Mouse (Mus musculus): ENCODE results near the gene Cbarp. TPM values are rescaled to one million over a fixed set of nuclear protein-coding genes. Genes with fewer than 3 reads are reported as not detected.

The Cbarp gene
- polyA plus RNA-seq, 1 experiment, result 3.8 TPM

DNA sequence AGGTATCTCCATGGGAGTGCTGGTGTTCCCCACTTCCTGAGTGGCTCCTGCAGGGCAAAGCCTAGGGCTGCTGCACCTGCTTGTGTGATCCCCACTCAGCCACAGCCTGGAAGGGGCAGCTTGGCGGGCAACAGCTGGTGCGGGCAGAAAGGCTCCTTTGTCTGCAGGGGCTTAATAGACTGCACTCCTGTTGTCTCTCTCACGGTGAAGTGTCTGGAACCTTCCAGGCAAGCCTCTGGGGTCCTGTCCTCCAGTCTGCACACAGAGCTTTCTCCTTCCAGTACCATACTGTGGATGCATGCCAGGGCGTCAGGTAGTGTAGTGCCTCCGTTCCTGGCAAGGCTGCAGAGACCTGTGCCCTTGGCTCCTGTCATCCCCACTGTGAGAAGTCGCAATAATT is 22.1 kb downstream of the Cbarp start:
- no peak overlapping the region for H3K27ac ChIP-seq (ENCODE audit: control insufficient read depth, insufficient read depth, low read depth, low read length)
- H3K4me3 ChIP-seq (ENCODE audit: control insufficient read depth, low read depth, low read length), result no peak overlapping the region; the same call in 1 of the 2 replicates

DNA sequence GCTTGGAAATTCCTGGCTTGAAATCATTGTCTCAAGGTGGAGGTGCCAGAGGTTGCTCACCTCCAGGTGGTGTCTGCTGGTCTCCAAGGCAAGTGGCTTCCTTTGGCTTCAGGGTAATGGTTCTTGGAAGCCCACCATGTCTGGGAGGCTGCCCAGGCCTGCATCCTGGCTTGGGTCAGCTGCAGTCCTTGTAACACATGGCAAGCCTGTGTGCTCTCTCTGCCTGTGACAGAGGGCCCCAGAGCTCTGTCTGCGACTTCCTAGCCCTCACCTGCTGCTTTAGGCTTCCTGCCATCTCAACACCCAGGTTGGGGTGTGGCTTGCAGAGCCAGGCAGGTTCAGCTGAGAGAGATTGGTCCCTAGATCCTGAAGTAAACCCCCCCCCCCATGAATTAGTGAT is 22.9 kb downstream of the Cbarp start:
- H3K4me3 ChIP-seq (ENCODE audit: control insufficient read depth, low read depth, low read length), result peak overlapping the region; percentile 79
- TF ChIP-seq POLR2A (IDR thresholded peaks at IDR 0.05; ENCODE audit: control insufficient read depth, low read depth, low read length) (no peak), CTCF (IDR thresholded peaks at IDR 0.05; ENCODE audit: control insufficient read depth, insufficient read depth, insufficient replicate concordance, low read depth, low read length) (no peak)
- H3K4me1 ChIP-seq (ENCODE audit: control insufficient read depth, insufficient read depth, low read length), result peaks cover 23% of the 10 kb centered on the region
- no peaks in the 10 kb centered on the region; the same call in none of the 2 replicates for H3K36me3 ChIP-seq (ENCODE audit: control insufficient read depth, insufficient read depth, low read length)
- H3K27ac ChIP-seq (ENCODE audit: control insufficient read depth, insufficient read depth, low read depth, low read length), result no peak overlapping the region
- H3K27me3 ChIP-seq (ENCODE audit: control insufficient read depth, insufficient read depth, low read length), result no peaks in the 10 kb centered on the region

More for the DNA sequence above, 22.1 kb downstream of the Cbarp start:
- Histone ChIP-seq H3K4me1 (ENCODE audit: control insufficient read depth, insufficient read depth, low read length) (peaks cover 22% of the 10 kb centered on the region), H3K27me3 (ENCODE audit: control insufficient read depth, insufficient read depth, low read length) (no peaks in the 10 kb centered on the region), H3K36me3 (ENCODE audit: control insufficient read depth, insufficient read depth, low read length) (no peaks in the 10 kb centered on the region; the same call in none of the 2 replicates)
- TF ChIP-seq CTCF (IDR thresholded peaks at IDR 0.05; ENCODE audit: control insufficient read depth, insufficient read depth, insufficient replicate concordance, low read depth, low read length), result no peak
- no peak for TF ChIP-seq POLR2A (IDR thresholded peaks at IDR 0.05; ENCODE audit: control insufficient read depth, low read depth, low read length)

DNA sequence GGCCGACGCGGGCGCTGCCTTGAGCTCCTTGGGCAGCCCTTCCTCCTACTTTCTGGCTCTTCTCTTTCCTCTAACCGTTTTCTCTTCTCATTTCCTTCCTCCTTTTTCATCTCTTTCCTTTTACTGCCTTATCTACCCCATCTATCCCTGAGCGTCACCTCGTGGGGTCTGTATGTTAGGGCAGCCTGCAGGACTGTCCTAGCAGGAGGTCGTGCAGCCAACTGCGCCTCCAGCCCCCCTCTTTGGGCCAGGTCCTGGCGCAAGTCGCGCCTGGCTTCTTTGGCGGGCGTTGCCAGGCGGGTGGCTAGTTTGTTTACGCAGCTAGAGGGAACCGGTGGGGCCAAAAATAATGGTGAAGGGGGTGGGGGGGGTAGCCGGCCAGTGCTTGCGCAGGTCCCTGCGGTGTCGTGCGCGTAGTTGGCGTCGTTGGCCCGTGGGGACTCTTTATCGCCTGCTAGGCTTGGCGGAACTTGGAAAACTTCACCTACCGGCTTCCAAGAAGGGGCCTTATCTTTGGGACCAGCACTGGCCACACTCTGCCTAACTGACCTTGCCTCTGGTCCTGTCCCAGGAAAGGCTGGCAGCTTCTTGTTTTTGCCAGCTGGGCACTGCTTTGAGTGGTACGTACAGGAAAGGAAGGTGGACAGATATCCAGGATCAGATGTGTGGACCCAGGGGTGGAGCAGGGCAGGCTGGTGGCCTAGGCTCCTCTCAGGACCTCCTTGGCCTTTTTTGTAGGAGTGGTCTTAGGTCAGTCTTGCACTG is 23.5 kb downstream of the Cbarp start:
- Histone ChIP-seq H3K36me3 (ENCODE audit: control insufficient read depth, insufficient read depth, low read length) (no peaks in the 10 kb centered on the region; the same call in none of the 2 replicates), H3K4me3 (ENCODE audit: control insufficient read depth, low read depth, low read length) (peak overlapping the region; percentile 79), H3K27me3 (ENCODE audit: control insufficient read depth, insufficient read depth, low read length) (no peaks in the 10 kb centered on the region), H3K27ac (ENCODE audit: control insufficient read depth, insufficient read depth, low read depth, low read length) (peak overlapping the region; percentile 76), H3K4me1 (ENCODE audit: control insufficient read depth, insufficient read depth, low read length) (peaks cover 23% of the 10 kb centered on the region)
- TF ChIP-seq CTCF (IDR thresholded peaks at IDR 0.05; ENCODE audit: control insufficient read depth, insufficient read depth, insufficient replicate concordance, low read depth, low read length) (no peak), POLR2A (IDR thresholded peaks at IDR 0.05; ENCODE audit: control insufficient read depth, low read depth, low read length) (0 out of 2 replicates have a peak, but pooled peaks have one; percentile 11)

DNA sequence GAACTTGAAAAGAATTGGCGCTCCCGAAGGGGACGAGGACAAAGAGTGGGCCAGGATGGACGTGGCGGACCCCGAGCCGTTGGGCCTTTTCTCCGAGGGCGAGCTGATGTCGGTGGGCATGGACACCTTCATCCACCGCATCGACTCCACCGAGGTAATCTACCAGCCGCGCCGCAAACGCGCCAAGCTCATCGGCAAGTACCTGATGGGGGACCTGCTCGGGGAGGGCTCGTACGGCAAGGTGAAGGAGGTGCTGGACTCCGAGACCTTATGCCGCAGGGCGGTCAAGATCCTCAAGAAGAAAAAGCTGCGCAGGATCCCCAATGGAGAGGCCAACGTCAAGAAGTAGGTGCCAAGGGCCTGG is 24.1 kb downstream of the Cbarp start:
- no peaks in the 10 kb centered on the region; the same call in 1 of the 2 replicates for H3K36me3 ChIP-seq (ENCODE audit: control insufficient read depth, insufficient read depth, low read length)
- H3K4me3 ChIP-seq (ENCODE audit: control insufficient read depth, low read depth, low read length), result peak overlapping the region; percentile 79
- TF ChIP-seq CTCF (IDR thresholded peaks at IDR 0.05; ENCODE audit: control insufficient read depth, insufficient read depth, insufficient replicate concordance, low read depth, low read length) (no peak; the same call in 1 of the 2 replicates), POLR2A (IDR thresholded peaks at IDR 0.05; ENCODE audit: control insufficient read depth, low read depth, low read length) (no peak)
- H3K4me1 ChIP-seq (ENCODE audit: control insufficient read depth, insufficient read depth, low read length), result peaks cover 23% of the 10 kb centered on the region
- no peaks in the 10 kb centered on the region for H3K27me3 ChIP-seq (ENCODE audit: control insufficient read depth, insufficient read depth, low read length)
- H3K27ac ChIP-seq (ENCODE audit: control insufficient read depth, insufficient read depth, low read depth, low read length), result peak overlapping the region; percentile 76

DNA sequence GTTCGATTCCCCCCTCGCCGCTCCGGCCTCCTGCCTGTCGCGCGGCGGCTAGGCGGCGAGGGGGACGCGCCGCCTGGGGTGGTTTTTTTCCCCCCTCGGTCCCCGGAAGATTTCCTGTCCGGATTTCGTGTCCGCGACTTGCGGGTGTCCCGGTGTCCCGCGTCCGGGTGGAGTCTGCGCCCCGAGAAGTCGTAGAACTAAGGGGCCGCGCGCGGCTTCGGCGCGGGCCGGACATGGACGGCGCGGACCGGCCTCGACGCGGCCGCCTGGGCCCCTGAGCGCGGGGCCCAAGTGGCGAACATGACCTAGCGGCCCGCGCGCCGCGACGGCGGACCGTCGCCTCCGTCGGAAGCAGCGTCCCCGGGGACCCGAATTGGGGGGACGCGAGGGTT is 24.7 kb downstream of the Cbarp start:
- Histone ChIP-seq H3K4me1 (ENCODE audit: control insufficient read depth, insufficient read depth, low read length) (peaks cover 23% of the 10 kb centered on the region), H3K4me3 (ENCODE audit: control insufficient read depth, low read depth, low read length) (peak overlapping the region; percentile 79), H3K27me3 (ENCODE audit: control insufficient read depth, insufficient read depth, low read length) (no peaks in the 10 kb centered on the region), H3K27ac (ENCODE audit: control insufficient read depth, insufficient read depth, low read depth, low read length) (peak overlapping the region; percentile 87), H3K36me3 (ENCODE audit: control insufficient read depth, insufficient read depth, low read length) (no peaks in the 10 kb centered on the region; the same call in 1 of the 2 replicates)
- TF ChIP-seq POLR2A (IDR thresholded peaks at IDR 0.05; ENCODE audit: control insufficient read depth, low read depth, low read length) (no peak), CTCF (IDR thresholded peaks at IDR 0.05; ENCODE audit: control insufficient read depth, insufficient read depth, insufficient replicate concordance, low read depth, low read length) (no peak)

DNA sequence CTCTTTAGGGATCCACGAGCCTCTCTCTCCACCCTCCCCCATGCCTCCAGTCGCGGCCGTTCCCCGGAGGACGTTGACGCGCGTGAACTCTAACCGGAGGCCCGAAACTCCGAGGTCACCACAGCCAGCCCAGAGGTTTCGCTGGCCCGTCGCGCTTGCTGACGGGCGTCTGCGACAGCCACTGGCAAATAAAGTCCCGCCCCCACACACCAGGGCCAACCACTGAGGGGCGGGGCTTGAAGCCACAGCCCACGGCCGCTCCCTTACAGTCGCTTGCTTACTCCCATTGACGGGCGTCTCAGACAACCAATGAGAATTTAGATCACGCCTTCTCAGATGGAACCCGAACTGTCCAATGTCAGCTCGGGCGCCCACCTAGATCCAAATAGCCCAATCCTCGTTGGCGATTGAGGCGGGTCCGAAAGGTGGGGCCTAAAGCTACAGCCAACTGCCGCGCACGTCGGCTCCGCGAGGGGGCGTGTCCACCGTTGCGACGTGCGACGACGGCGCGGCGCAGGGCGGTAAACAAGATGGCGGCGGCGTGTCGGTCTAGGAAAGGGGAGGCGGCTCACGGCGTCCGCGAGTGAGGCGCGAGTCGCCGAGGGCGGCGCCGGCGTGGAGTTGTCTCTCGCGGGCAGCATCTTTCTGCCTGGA is 25.2 kb downstream of the Cbarp start, which contains the start of gene Stk11:
Gene Stk11, plus strand, starts transcription at position 514 of the 654 bp plus-strand sequence.
- H3K36me3 ChIP-seq (ENCODE audit: control insufficient read depth, insufficient read depth, low read length), result no peaks in the 10 kb centered on the region; the same call in 1 of the 2 replicates
- H3K27ac ChIP-seq (ENCODE audit: control insufficient read depth, insufficient read depth, low read depth, low read length), result peak within 1 kb of the TSS; percentile 98
- no peaks in the 10 kb centered on the region for H3K27me3 ChIP-seq (ENCODE audit: control insufficient read depth, insufficient read depth, low read length)
- TF ChIP-seq POLR2A (IDR thresholded peaks at IDR 0.05; ENCODE audit: control insufficient read depth, low read depth, low read length) (peak; percentile 91), CTCF (IDR thresholded peaks at IDR 0.05; ENCODE audit: control insufficient read depth, insufficient read depth, insufficient replicate concordance, low read depth, low read length) (0 out of 2 replicates have a peak, but pooled peaks have one; percentile 8)
- peak within 1 kb of the TSS; percentile 79 for H3K4me3 ChIP-seq (ENCODE audit: control insufficient read depth, low read depth, low read length)
- H3K4me1 ChIP-seq (ENCODE audit: control insufficient read depth, insufficient read depth, low read length), result peaks cover 24% of the 10 kb centered on the region

Data from testis, adult 2 months (tissue).